Mouse (Mus musculus) cerebellum, adult 11-12 months (tissue): ENCODE data around the gene Apoa4.

Source experiments
- DNase-seq: peaks from one replicate; pipeline ENCODE4 v3.0.0; 2022

Gene Apoa4

GRCm38 (mm10) chr9:46227064-46227614, 13.4 kb upstream of the Apoa4 start:
- DNase-seq = no peak

GRCm38 (mm10) chr9:46228491-46228890, 12.0 kb upstream of the Apoa4 start, which contains the start of gene Apoa1:
Apoa1 (plus strand) TSS chr9:46228580.
- DNase-seq = no peak

GRCm38 (mm10) chr9:46229573-46230449, 10.7 kb upstream of the Apoa4 start:
- DNase-seq = peak; percentile 95

DNA sequence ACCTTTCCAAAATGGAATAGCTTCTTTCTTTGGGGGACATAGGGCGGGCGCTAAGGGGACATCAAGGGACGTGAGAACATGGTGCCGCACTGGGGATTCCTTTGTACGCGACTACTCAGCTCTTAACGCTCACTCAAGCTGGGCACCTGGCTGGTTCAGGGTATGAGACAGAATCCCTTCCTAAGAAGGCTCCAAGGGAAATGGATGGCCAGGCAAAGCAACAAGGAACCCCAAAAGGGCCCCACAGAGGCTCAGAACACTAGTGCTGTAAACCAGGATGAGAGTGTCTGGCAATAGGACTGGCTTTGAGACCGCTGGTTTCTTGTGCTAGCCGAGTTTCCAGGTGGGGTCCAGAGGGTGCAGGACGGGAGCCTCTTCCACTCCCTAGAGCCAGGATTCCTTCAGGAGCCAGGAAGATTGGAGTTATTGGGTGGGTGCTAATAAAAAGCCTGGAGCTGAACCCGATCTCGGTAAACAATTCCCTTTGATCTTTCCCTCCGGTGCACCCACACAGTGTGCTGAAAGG, 10.0 kb upstream of the Apoa4 start:
- DNase-seq = no peak

DNA sequence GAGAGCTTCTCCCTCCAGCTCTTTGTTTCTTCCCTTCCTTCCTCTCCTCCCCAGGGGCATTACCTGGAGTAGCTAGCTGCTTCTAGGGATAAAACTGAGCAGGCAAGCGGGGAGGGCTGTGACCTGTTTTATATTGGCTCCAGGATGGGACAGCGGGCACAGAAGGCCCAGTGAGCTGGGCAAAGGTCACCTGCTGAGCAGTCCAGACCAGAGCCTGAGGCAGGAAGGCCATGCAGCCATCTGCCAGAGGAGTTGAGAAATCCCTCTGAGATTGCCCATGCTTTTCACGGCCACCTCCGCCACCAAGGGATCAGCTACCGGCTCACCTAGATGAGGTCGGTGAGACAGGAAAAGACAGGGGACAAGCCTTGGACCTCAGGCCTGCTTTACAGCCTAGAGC, 5.3 kb upstream of the Apoa4 start:
- peak; percentile 63 for DNase-seq

DNA sequence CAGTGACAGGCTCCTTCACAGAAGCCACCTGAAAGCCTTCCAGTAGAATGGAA, 5.1 kb upstream of the Apoa4 start, which contains the start of gene Apoc3:
TSS of gene Apoc3 (minus strand) at position 41 of the 53 bp plus-strand sequence.
- no peak for DNase-seq

DNA sequence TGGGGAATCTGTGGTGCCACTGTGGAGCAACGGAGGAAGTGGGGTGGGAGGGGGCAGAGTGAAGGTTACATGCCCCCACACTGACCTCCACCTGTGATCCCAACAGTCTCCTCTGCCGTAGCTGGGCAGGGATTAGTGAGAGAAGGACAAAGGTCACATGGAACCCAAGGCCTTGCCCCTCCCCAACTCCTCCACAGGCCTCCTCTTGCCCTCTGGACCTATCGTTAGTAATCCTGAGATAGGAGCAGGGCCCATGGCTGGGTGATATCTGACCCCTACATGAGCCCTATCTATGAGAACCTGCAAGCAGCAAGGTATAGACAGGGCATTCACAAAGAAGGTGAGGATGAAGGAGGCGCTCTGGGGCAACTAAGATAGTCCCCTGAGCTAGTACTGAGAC, 4.8 kb upstream of the Apoa4 start:
- no peak for DNase-seq

- DNase-seq = no peak
Measured at GRCm38 (mm10) chr9:46238850-46239249, 1.6 kb upstream of the Apoa4 start.

DNA sequence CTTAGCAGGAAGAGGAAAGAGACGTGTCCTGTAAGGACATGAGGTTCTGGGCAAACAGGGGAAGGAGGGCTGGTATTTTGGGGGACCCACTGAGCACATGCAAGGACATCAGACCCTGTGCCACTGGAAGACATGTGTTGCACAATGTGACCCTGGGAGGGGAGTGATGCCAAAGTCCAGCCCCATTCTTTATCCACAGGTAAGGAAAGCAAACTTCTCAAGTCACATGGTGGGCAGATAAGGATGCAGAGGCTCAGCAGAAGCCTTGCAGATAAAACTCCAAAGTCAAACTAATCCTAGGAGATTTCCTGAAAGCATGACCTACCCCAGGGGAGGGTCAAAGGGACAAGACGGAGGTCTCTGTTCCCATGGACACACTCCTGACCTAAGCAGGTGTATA, 1.3 kb downstream of the Apoa4 start:
- DNase-seq = no peak

GRCm38 (mm10) chr9:46243122-46243521, 2.6 kb downstream of the Apoa4 start:
- no peak for DNase-seq

GRCm38 (mm10) chr9:46243584-46243983, 3.1 kb downstream of the Apoa4 start:
- no peak for DNase-seq

DNA sequence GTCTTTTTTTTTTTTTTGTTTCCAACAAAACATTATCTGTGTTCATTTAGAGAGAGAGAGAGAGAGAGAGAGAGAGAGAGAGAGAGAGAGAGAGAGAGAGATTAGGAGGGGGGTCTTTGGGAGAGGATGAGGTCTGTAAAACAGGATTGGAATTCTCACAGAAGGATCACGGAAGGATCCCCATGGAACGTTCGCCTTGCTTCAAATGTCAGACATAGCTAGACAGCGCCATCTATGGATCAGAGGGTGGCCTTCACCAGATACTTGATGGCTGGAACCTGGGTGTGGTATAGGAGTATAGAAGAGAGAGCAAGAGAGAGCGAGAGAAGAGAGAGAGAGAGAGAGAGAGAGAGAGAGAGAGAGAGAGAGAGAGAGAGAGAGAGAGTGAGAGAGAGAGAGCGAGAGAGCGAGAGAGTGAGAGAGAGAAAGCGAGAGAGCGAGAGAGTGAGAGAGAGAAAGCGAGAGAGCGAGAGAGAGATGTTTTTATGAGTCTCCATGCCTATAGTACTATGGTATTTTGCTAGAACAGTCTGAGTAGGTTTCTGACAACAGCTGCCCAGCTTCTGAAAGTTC, 6.3 kb downstream of the Apoa4 start:
- DNase-seq = no peak

DNA sequence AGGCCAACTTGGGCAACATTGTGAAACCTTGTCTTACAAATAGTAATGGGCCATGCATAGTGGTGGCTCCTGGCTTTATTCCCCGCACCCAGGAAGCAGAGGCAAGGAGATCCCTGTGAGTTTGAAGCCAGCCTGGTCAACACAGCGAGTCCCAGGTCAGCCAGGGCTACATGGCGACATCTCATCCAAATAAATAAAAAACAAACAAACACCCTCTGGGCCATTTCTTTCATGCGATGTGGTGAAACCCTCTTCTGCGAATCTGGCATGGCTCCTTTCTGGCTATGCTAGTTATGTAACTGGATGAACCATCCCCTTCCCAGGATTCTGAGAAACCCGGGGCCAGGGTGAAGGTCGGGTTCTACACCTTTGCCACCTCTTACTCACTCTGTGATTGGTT, 15.7 kb downstream of the Apoa4 start:
- no peak for DNase-seq

- no peak for DNase-seq
Measured at GRCm38 (mm10) chr9:46256658-46257385, 16.3 kb downstream of the Apoa4 start.

GRCm38 (mm10) chr9:46257546-46257945, 17.1 kb downstream of the Apoa4 start:
- DNase-seq = no peak

- DNase-seq = no peak
Measured at GRCm38 (mm10) chr9:46259111-46259510, 18.6 kb downstream of the Apoa4 start.

DNA sequence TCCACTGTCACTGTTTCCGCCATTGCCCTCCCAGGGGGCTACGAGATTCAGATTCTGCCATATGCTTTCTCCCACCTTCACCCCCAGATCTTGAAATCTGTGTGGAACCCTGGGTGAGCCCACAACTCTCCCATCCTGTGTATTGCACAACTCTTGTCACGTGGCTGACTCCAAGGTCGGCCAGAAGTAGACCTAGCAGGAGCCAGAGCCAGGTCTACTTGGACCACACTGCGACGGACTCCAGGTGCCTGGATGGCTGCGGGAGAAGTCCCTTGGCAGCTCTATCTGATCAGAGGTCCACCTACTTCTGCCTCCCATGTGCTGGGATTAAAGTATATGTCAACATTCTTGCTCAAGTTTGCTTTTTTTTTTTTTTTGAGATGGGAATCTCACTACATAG, 20.6 kb downstream of the Apoa4 start:
- DNase-seq = no peak

DNA sequence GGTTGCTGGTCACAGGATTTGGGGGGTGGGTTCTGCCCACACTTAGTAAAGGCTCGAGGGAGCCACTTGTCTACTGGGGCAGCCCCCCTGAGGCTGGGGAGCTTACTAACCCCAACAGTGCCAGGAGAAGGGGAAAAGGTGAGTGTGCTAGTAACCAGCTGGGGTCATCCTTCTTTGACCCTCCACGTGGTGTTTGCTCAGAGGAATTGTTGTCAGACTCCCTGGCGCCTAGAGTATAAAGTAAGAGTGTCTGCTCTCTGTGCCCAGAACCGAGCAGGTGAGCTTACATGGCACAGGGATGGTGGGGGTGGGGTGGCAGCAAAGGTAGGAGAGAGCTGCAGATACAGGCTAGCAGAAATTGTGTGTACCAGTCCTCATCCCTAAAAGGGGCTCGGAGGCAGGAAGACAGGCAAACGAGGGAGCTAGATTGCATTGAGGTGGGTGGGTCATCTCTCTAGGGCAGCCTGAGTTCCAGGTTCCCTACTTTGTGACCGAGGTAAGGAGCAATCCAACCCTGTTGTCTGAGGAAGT, 27.9 kb downstream of the Apoa4 start, which contains the start of gene Apoa5:
TSS of gene Apoa5 (plus strand) at position 291 of the 531 bp plus-strand sequence.
- no peak for DNase-seq

- DNase-seq = no peak
Measured at GRCm38 (mm10) chr9:46269125-46269524, 28.6 kb downstream of the Apoa4 start.

- DNase-seq = no peak
Measured at GRCm38 (mm10) chr9:46270782-46271181, 30.3 kb downstream of the Apoa4 start.

GRCm38 (mm10) chr9:46272070-46272469, 31.6 kb downstream of the Apoa4 start:
- DNase-seq = no peak

- DNase-seq = peak; percentile 88
Measured at GRCm38 (mm10) chr9:46272677-46273454, 32.4 kb downstream of the Apoa4 start, which contains the start of gene Zpr1. Zpr1 (plus strand) TSS chr9:46273064.

DNA sequence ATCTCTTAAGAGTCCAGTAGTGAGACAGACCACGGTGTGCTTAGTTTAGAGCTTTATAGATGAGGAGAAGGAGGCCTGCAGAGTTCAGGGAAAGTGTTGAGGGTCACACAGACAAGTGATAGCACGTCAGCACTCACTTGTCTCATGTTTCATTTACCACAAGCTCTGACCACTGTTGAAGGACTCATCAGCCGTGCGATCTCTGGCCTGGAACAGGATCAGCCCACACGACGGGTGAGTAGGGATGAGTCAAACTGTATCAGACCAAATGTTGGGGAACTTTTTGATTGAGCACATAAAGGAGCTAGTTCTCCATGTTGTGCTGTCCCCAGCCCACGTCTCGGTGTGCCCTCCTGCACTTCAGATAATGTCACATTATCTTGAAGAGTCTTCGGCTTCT, 34.0 kb downstream of the Apoa4 start:
- no peak for DNase-seq
